Mouse (Mus musculus) cerebellum, postnatal 25 days (tissue): ENCODE data around the gene Cstad.

ENCODE experiments used
- DNase-seq, 2 experiments: peaks; one replicate each; pipeline ENCODE4 v3.0.0; 2021; ENCODE audit warnings: mixed read lengths in 2 of 2

The Cstad gene

DNA sequence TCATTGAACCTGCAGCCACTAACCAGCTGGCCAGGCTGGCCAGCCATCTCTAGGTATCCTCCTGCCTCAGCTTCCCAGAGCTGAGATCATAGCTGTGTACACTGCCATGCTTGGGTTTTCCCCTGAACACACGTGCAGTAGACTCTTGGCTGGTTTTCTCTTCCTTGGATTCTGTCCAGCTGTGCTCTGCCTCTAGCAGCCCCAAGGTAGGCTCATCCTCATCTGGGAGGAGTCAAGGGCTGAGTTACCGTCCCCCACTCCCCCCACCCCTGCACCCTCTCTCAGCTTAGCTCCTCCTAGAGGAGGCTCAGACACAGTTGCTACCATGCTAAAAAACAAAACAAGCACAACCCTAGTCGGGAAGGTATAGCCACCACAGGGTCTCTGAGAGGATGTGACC, 4.8 kb downstream of the Cstad start:
- no peak for DNase-seq

DNA sequence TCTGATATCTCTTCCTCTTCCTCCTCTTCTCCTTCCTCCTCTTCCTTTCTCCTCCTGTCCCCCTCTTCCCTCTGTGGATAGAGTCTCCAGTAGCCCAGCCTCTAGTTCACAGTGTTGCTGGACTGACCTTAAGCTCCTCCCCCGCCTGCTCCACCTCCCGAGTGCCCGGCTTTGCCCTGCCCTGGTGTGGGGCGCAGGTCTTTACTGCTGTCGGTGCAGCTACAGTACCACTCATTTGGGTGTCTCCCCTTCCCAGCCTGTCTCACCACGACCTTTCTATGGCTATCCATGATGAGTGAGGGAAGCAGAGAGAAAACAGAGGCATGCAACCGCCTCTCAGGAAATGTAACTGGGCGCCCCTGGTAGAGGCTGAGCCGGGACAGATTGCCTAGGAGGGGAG, 5.5 kb downstream of the Cstad start:
- peak in 1 of 2 experiments; percentile 50 for DNase-seq

DNA sequence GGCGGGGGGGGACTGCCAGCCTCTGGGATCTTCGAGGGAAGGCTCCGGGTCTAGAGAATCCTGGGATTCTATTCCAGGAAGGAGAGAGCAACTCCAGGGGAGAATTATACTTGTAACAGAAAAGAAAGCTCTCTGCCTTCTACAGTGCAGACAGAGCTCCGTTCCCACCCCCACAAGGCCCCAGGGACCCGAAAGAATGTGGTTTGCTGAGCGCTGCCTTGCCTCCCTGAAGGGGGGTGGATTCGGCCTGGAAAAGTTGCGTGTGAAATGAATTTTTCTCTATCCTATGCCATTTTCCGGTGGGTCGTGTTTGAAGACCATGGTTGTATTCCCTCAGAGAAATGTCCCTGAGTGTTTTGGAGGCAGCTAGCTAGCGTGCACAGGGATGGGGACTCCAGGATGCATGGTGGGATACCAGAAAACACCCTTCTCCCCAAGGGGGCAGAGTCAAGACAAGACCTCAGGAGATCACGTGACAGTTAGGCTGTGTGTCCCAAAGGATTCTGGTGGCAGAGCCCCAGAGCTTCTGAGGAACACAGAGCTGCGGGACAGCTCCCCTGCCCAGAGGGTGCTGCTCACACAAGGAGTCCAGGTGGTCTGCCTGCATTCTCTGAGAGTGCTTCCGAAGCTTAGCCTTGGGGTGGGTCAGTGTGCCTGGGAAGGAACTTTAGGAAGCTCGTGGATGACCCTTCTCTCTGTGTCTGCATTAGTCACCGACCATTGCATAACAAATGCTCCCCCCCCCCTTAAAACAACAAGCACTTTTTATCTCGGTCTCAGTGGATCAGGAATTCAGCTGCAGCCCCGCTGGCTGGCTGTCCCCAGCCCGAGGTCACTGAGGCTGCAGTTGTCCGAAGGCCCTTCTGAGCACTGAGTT, 6.4 kb downstream of the Cstad start:
- DNase-seq: no peak

DNA sequence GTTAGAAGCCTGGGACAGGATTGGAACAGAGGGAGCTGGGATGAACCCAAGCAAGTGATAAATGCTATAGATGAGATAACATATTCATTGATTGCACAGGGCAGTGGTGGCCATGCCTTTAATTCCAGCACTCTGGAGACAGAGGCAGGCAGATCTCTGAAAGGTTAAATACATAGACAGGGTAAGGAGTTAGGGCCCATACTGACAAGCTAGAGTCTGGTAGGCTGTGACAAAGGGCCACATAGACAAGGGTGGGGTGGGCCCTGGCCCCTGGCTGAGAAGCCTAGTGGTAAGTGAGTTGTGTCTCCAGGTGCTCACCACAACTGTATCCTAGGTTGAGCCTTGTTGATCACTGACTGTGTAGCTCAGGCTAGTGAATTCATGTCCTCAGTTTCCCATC, 7.6 kb downstream of the Cstad start:
- no peak for DNase-seq

DNA sequence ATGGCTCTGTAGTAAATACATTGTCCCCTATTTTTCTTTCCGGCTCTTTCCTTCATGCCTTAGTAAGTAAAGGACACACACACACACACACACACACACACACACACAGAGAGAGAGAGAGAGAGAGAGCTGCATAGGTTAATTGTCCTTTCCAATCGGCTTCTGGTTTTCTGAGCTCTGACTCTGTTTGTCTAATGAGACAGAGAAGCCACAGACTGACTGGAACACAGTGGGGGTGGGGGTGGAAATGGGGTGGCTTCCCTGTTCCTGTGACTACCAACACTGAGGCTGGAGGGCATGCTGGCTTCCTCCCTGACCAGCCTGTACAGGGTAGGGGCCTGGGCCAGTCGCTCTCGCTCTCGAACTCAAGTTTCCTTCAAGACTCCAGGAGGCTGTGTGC, 8.9 kb downstream of the Cstad start:
- DNase-seq: no peak

DNA sequence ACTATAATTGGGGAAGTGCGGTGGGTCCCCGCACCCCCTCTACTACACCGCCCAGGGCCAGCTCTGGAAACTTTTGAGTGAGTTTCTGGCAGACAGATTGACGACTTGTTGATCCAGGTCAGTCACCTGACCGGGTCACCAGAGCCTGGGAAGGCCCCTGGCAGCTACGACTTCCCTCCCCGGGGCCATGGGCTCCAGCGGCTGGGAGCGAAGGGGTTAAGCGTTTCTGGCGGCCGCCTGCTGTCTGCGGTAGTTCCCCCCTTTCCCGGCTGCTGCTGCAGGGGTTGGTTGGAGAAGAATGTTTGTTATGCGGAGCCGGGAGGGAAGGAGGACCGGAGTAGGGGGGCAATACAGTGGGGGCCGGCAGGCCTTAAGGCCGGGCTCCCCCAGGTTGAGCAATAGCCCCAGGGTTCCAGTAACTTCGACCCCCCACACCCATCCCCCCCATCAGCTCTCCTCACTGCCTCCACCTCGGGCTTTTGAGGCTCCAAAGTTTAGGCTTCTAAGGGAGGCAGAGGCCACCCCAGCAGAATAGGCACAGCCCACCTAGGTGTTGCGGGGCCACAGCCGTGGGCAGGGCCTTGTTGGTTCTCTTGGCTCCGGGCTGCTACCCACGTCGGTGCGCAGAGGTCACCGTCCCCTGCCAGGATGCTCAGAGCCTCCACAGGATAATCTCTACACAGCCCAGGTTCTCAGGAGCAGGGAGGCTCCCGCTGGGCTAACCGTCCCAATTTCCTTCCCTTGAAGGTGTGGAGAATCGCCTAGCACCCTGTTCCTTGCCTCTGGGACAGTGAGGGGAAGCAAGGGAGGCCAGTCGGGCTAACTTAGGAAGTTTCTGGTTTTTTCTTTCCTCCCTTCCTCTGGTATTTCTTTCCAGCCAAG, 10.3 kb downstream of the Cstad start:
- no peak for DNase-seq

DNA sequence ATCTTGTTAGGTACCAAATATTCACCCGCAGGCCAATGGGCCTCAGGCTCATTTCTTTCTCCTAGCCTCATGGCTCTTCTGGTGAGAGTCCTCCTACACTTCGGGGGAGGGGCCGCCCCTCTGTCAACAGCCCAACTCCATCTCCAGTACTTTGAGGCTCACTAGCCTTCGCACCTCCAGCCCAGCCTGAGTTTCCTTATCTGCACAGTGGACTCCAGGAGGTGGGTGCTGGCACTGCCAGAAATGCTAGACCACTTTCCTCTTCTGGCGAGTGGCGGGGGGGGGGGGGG, 10.9 kb downstream of the Cstad start:
- DNase-seq: no peak

DNA sequence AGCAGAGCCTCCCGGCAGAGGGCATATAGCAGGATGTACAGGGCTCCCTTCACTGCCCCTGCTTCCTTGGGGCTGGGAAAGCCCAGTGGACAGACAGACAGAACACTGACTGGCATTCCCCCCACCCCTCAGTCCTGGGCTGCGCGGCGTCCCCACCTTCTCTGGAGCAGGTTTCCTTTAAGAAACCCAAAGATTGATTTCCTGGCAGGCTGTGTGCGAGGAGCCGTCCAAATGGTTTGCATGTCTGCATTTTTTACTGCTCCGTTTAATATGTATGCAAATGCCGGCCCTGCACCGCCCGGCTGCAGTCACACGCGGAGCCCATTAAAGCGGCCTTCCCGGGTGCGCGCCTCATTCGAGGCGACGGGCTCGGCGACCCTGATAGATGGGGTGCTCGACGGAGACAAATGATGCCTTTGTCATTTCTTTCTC, 11.8 kb downstream of the Cstad start:
- DNase-seq: no peak

DNA sequence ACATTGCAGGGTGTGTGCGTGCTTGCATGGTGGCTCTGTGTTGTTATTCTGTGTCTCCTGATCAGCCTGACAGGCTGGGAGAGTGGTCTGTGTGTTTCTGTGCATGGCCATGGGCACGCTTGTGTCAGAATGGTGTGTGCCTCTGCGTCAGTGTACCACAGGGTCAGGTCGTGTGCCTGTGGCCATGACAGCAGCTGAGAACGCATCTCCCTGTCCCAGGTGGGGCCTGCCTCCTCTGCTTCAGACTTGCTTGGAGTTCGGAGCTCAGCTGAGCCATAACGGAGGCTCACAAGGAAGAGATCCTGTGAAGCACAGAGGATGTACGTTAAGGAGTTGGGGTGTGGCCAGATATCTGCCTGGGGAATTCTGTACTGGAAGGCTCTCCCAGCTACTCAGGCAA, 13.1 kb downstream of the Cstad start:
- DNase-seq: no peak

DNA sequence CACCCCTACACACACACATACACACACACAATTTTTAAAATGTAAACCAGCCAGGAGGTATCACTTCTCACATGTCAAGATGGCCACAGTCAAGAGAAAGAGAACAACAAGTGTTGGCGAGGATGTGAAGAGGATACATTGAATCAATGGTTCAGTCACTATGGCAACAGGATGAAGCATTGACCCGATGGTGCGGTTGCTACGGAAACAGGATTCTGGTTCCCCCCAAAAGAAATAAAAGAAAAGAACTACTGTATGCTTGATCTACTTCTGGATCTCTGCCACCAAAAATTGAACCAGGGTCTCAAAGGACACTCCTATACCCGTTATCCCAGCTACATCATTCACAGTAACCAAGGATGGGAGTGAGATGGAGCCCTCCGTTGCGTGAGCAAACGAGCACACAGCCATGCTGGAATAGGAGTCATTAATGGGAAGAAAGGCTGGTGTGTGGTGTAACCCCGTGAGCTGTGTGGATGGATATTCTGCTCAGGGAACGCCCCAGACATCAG, 13.9 kb downstream of the Cstad start:
- no peak for DNase-seq

DNA sequence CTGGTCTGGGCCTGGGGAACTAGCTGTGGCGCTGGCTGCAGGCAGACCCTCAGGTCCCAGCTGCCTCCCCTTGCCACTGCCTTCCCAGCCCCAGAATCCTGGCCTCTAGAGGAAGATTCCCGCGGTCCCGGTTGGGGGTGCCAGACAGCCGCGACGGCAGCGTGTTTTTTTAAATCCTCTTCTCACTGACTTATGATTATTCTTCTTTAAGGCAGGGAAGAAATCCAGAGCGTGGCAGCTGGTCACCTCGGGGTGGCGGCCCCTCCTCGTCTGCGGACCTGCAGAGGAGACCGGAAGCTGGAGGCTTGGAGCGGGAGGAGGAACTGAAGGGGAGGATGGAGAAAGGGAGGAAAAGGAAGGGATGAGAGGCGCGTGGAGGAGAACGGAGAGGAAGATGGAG, 18.7 kb downstream of the Cstad start:
- DNase-seq: peak; percentile 63 to 69

DNA sequence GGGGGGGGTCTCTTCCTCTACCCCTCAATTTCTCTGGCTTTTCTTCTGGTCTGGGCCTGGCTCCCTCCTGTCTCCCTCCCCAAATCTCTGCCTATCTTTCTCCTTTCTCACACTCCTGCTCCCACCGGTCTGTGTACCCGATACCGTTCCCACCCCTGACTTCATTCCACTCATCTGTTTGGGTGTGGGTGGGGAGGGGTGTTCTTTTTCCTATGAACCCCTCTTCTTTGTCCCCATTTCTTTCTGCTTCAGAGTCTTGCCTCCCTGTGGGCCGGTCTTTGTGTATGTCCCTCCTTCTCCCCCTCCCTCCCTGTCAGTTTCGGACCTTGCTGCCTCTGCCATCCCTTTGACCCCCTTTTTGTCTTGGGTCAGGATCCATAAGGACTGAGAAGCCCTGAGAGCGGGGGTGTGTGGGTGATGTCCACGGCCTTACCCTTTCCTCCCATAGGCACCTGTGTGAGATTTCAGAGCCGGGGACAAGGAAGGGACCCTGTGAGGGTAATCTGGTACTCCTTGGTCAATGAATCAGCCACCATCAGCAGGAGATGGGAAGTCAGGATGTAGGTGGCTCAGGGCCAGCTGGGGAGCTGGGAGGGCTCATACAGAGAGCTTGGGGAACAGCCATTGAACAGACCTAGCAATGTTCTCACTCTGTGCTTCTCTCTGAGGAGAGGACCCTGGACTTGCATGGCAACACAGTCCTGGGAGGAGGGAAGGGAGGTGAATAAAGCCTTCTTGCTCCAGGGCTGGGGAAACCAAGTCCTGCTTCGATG, 19.5 kb downstream of the Cstad start:
- no peak for DNase-seq

DNA sequence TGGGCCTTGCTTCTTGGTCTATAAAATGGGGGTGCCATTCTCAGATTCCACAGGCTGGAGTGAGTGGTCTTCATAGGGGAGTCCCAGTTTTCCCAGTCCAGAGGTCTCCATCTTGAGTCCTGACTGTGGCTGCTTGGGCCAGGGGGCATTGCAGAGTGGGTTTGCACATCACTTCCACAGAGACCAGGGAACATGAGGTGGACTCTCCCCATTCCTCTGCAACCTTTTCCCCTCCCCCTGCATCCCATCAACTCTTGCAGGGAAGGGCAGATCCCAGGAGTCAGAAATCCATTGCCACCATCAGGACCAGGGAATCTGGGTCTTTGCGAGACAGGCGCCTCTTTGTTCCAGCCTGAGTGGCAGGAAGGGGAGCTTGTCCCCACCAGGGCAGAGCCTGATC, 21.0 kb downstream of the Cstad start:
- no peak for DNase-seq

DNA sequence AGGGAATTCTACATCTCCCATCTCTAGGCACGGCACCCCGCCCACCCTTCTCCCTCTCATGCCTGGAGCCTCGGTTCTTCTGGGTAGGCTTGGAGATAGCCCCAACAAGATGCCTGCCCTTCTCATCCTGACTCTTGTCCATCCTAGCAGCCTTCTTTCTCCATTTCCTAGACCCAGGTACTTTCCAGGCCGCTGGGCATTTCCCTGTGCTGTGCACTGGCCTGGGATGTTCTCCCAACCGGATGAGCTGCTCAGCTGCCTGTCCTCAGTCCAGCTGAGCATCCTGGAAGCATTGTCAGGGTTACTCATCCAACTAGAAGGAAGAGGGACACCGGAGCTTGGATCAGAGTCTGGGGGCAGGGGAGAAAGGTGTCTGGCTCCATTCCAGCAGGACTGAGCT, 21.6 kb downstream of the Cstad start:
- no peak for DNase-seq

DNA sequence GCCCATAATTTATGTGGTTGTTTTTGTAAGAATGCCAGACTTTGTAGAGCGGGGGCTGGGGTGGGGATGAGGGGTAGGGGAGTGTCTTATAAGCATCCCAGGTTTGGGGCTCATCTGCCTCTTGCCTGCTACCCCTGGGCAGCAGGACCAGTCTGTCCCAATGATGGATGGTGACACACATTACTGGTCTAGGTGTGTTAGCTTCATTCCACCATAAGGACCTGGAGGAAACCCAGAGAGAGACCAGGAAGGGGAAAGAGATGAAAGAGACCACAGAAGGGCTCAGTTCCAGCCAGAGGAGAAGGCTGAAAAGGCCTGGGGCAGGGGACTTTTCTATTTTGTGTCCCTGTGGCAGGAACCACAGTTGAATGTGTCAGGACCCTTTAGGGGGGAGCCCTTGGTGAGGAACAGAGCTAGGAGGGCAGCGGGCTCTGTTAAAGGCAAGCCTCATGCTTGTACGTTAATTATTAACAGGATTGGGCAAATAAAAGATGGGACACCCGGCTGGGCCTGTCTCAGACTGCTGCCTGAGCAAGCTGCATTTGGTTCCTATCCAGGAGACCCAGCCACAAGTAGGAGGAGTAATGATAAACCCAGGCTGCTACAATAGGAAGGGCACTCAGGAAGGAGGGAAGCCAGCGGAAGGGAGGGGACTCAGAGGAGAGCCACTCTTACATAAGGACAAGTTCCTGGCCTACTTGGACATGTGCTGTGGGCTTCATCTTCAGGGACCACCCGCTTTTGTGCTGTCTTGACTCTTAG, 23.8 kb downstream of the Cstad start:
- DNase-seq: no peak

DNA sequence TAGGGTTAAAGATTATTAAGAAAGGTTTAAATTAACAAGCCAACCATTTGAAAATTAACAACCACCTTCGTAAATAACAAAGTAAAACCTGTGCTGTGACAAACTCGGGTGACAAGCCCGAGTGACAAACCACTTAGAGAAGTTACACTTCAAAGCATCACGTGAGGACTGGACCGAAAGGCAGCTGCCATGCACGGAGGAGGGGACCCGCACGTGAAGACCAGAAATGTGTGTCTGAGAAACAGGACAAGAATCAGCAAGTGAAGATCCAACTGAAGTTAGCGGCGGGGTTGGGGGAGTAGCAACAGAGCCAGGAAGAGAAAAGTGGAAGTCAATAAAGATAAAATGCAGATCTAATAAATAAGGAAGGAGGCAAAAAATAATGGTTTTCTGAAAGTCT, 29.0 kb downstream of the Cstad start:
- DNase-seq: no peak

DNA sequence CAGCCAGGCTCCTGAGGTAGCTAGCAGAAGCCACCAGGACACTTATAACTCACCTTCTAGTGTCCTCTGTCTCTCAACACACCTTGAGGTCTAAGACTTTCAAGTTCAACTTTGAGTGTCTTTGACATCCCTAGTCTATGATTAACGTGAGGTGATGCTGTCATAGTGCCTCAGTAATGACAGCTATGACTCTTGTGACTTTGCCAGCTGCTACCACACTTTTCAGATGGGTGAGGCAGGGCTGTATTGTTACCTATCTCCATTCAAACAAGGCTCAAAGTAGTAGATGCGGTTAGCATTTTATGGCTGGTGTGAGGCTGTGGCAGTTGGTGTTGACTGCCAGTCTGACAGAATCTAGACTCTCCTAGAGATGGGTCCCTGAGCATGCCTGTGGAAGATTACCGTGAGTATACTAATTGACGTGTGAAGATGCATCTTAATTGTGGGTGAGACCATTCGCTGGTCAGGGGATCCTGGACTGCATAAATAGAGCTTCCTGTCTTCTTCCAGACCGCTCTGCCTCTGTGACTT, 30.5 kb downstream of the Cstad start:
- no peak for DNase-seq

DNA sequence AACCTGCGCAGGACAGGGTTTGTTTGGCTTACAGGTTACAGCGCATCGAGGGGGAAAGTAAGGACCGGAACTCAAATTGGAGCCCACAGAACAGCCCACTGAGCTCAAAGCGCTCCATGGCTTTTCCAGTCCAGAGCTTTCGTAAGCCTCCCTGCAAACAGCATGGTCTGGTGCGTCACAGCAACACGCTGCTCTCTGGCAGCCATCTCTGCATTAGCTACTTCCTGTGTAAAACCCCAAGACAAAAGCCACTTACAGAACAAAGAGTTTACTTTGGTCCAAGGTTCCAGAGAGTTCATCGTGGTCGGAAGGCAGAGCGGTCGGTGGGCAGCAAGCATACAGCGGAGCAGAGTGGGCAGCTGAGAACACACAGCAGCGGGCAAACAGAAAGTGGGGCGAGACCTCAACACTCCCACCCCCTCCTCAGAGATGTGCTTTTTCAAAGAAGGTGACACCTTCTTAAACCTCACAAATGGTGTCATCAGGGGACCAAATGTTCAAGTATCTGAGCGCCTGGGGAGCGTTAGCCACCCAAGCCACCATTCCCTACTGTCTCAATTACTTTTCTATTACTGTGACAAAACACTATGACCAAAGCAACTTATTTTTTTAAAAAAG, 31.3 kb downstream of the Cstad start:
- no peak for DNase-seq

DNA sequence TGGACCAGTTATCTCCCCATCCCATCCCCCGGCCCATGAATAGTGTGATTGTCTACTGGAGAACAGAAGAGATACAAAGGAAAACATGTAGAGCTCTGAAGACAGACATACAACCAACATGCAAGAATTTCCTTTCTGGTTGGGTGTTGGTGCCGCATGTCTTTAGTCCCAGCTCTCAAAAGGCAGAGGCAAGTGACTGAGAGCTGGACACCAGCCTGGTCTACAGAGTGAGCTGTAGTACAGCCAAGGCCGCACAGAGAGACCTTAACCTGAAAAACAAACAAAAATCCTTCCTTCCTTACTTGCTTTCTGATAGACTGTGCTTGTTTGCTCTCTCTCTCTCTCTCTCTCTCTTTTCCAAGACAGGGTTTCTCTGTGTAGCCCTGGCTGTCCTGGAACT, 32.5 kb downstream of the Cstad start:
- no peak for DNase-seq

DNA sequence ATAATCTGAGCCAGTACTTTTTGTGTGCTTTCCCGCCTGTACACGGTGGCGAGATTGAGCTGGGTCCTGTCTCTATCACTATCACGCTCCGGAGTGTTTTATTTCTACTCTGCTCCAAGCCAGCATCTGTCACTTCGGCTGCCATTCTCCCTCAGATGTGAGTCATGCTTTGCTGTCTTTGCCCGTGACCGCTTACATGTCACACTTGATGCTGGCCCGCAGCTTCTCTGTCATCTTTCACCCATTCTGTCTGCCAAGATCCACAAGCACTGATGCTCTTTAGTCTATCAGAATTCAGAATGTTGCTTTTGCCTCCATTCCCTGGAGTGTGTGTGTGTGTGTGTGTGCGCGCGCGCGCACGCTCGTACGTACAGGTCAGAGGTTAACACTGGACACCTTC, 33.5 kb downstream of the Cstad start:
- no peak for DNase-seq

DNA sequence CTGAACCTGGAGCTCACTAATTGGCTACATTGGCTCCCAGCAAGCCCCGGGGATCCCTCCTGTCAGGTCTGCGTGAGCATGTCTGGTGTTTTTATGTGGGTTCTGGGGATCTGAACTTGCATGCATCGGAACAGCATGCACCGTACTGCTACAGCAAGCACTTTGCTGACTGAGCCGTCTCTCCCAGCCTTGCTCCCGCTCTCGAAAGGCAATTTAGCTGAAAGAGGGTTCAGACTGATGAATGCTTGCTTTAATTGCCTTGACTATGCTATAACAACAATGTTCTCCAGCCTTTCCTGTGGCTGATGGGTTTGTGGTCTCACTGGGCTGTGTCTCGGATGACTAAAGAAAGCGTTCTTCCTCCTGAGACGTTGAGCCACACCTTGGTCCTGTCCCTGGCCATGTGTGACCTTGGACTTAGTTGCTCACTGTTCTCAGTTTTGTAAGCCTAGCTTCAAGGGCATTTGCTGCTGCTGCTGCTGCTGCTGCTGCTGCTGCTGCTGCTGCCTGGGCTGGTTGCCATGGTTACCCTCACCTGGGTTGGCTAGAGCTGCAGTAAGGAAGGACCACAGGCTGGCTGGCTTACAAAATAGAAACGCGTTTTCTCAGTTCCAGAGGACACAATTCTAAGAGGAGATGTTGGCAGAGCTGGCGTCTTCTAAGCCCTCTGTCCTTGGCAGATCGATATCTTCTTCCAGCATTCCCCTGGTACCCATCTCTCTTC, 34.4 kb downstream of the Cstad start:
- no peak for DNase-seq
